Mouse (Mus musculus) intestine, postnatal 0 days (tissue): ENCODE measurements around the gene F2rl1. TPM values are rescaled to one million over a fixed set of nuclear protein-coding genes. Genes with fewer than 3 reads are reported as not detected.
A peak's percentile ranks its signal among the peaks of the same experiment; 100 is the strongest.

Experiments
- ATAC-seq: fragments of 200-750 bp; cut with Nextera tagmentation; 2 replicates; pipeline ENCODE4 v1.8.0; 2017; ENCODE audit warnings: mild to moderate bottlenecking, moderate TSS enrichment, moderate library complexity
- H3K27ac ChIP-seq: fragments of 300-500 bp; sonication (generic); 2 replicates; pipeline ENCODE4 v1.5.1; 2014; ENCODE audit warnings: mild to moderate bottlenecking, low read depth, low read length, moderate library complexity
- H3K27me3 ChIP-seq: fragments of 300-500 bp; sonication (generic); replicated peaks from 2 replicates; pipeline ENCODE4 v1.6.1; 2014; ENCODE audit warnings: low read length, mixed read lengths; ENCODE audit not compliant: control insufficient read depth, insufficient read depth
- H3K36me3 ChIP-seq: fragments of 300-500 bp; sonication (generic); 2 replicates; pipeline ENCODE4 v1.6.1; 2014; ENCODE audit warnings: mild to moderate bottlenecking, moderate library complexity; ENCODE audit not compliant: control insufficient read depth, insufficient read depth
- H3K4me1 ChIP-seq: fragments of 300-500 bp; sonication (generic); replicated peaks from 2 replicates; pipeline ENCODE4 v1.6.1; 2014; ENCODE audit warnings: antibody characterized with exemption, low read length, mixed read lengths; ENCODE audit not compliant: control insufficient read depth, insufficient read depth
- H3K4me2 ChIP-seq: fragments of 300-500 bp; sonication (generic); replicated peaks from 2 replicates; pipeline ENCODE4 v1.6.1; 2014; ENCODE audit warnings: low read depth, mild to moderate bottlenecking, moderate library complexity
- H3K4me3 ChIP-seq: fragments of 300-500 bp; sonication (generic); 2 replicates; pipeline ENCODE4 v1.5.1; 2014; ENCODE audit warnings: low read depth, low read length
- H3K9ac ChIP-seq: fragments of 300-500 bp; sonication (generic); 2 replicates; pipeline ENCODE4 v1.6.1; 2014; ENCODE audit warnings: mild to moderate bottlenecking, low read depth, low read length
- H3K9me3 ChIP-seq: fragments of 300-500 bp; sonication (generic); 2 replicates; pipeline ENCODE4 v1.6.1; 2016; ENCODE audit warnings: mixed run types; ENCODE audit not compliant: control insufficient read depth
- CTCF ChIP-seq: sonication (generic); IDR thresholded peaks from 2 replicates; pipeline ENCODE4 v1.5.1; 2016; ENCODE audit warnings: low read depth, mild to moderate bottlenecking, control low read depth, antibody characterized with exemption, moderate library complexity
- WGBS: fragments of 180-500 bp; shearing (Covaris S2); extraction: QIAGEN DNeasy Blood & Tissue Kit; methylation state at CpG from one replicate; pipeline ENCODE4 v1.1.7; 2014; 5-methylcytosine and 5-hydroxymethylcytosine counted together
- polyA plus RNA-seq: library from polyadenylated mRNA; unstranded; fragments of >200 nt; fragmentation: Nextera tagmentation; extraction: Ambion mirVana; gene quantifications from 2 replicates; pipeline ENCODE4 v1.2.1, GENCODE M21; 2015

Gene F2rl1
- polyA plus RNA-seq, 1 experiment from 2014 or later, result 32.6 TPM

GRCm38 (mm10) chr13:95548291-95548789 is 23.3 kb upstream of the F2rl1 start:
- TF ChIP-seq CTCF, result 0 out of 2 replicates have a peak, but pooled peaks have one; percentile 10
- no peaks in the 10 kb centered on the region for H3K9me3 ChIP-seq
- no peak overlapping the region for H3K9ac ChIP-seq
- peak overlapping the region; percentile 47 for H3K4me2 ChIP-seq
- H3K27ac ChIP-seq, result no peak overlapping the region; the same call in 1 of the 2 replicates
- H3K4me3 ChIP-seq, result peak overlapping the region; percentile 21; the same call in 1 of the 2 replicates
- 24% methylated on average over 20 of the region's 20 CpGs for WGBS
- no peaks in the 10 kb centered on the region for H3K36me3 ChIP-seq
- H3K4me1 ChIP-seq, result no peaks in the 10 kb centered on the region
- H3K27me3 ChIP-seq, result no peaks in the 10 kb centered on the region
- ATAC-seq, result peak; percentile 33; the same call in 1 of the 2 replicates

GRCm38 (mm10) chr13:95547090-95547611 is 22.1 kb upstream of the F2rl1 start:
- Histone ChIP-seq H3K36me3 (no peaks in the 10 kb centered on the region), H3K27me3 (no peaks in the 10 kb centered on the region), H3K4me2 (no peak overlapping the region), H3K9ac (no peak overlapping the region), H3K4me1 (no peaks in the 10 kb centered on the region), H3K9me3 (no peaks in the 10 kb centered on the region), H3K27ac (no peak overlapping the region), H3K4me3 (no peak overlapping the region)
- TF ChIP-seq CTCF, result no peak
- no peak for ATAC-seq
- WGBS, result 52% methylated on average over 12 of the region's 12 CpGs

- Histone ChIP-seq H3K4me2 (no peak overlapping the region), H3K36me3 (no peaks in the 10 kb centered on the region), H3K27me3 (no peaks in the 10 kb centered on the region), H3K4me3 (no peak overlapping the region), H3K9me3 (no peaks in the 10 kb centered on the region), H3K9ac (no peak overlapping the region), H3K27ac (no peak overlapping the region), H3K4me1 (no peaks in the 10 kb centered on the region)
- no peak for TF ChIP-seq CTCF
- 48% methylated on average over 6 of the region's 6 CpGs for WGBS
- ATAC-seq, result no peak
These were observed 21.2 kb upstream of the F2rl1 start for GRCm38 (mm10) chr13:95546251-95546650.

- Histone ChIP-seq H3K36me3 (no peaks in the 10 kb centered on the region), H3K9me3 (no peaks in the 10 kb centered on the region), H3K4me2 (no peak overlapping the region), H3K27ac (no peak overlapping the region), H3K27me3 (no peaks in the 10 kb centered on the region), H3K9ac (no peak overlapping the region), H3K4me1 (no peaks in the 10 kb centered on the region), H3K4me3 (no peak overlapping the region)
- ATAC-seq, result no peak
- WGBS, result 63% methylated on average over 7 of the region's 7 CpGs
- TF ChIP-seq CTCF, result no peak
These were observed 20.7 kb upstream of the F2rl1 start for GRCm38 (mm10) chr13:95545729-95546186.

- Histone ChIP-seq H3K4me2 (no peak overlapping the region), H3K4me3 (no peak overlapping the region), H3K27ac (no peak overlapping the region), H3K9ac (no peak overlapping the region), H3K36me3 (no peaks in the 10 kb centered on the region), H3K9me3 (no peaks in the 10 kb centered on the region), H3K4me1 (no peaks in the 10 kb centered on the region), H3K27me3 (no peaks in the 10 kb centered on the region)
- ATAC-seq, result no peak
- no peak for TF ChIP-seq CTCF
- 78% methylated on average over 5 of the region's 5 CpGs for WGBS
These were observed 13.0 kb upstream of the F2rl1 start for GRCm38 (mm10) chr13:95538021-95538420.

- 37% methylated on average over 5 of the region's 5 CpGs for WGBS
- Histone ChIP-seq H3K4me3 (no peak overlapping the region), H3K9me3 (no peaks in the 10 kb centered on the region), H3K4me1 (0 out of 2 replicates have a peak, but pooled peaks cover 5% of the 10 kb centered on the region), H3K4me2 (no peak overlapping the region), H3K27me3 (no peaks in the 10 kb centered on the region), H3K36me3 (no peaks in the 10 kb centered on the region), H3K9ac (no peak overlapping the region), H3K27ac (no peak overlapping the region)
- no peak for ATAC-seq
- TF ChIP-seq CTCF, result no peak
These were observed 11.1 kb upstream of the F2rl1 start for GRCm38 (mm10) chr13:95536117-95536493.
